In genomic region chr7:112703341-112703740, GRCm38 (mm10) we compare ENCODE assay signal across 24 mouse cellular contexts. TPM values are rescaled to one million over a fixed set of nuclear protein-coding genes. Genes with fewer than 3 reads are reported as not detected.
"Had no signal": no experiment of that assay in that cellular context is flagged by ENCODE, and none has a peak within 500 bp of the region (broad histone marks: within the 10 kb centered on the region; RNA-seq: fewer than 3 reads in every experiment).

No protein-coding gene starts in this region.

- H3K9me3 ChIP-seq: kidney, embryonic 15.5 days; limb, embryonic 12.5 days; limb, embryonic 15.5 days; megakaryocyte, embryonic 14.5 days; midbrain, embryonic 10.5 days; midbrain, embryonic 13.5 days; neural tube, embryonic 13.5 days had no signal

- H3K36me3 ChIP-seq: limb, embryonic 12.5 days; limb, embryonic 15.5 days; midbrain, embryonic 13.5 days; neural tube, embryonic 13.5 days had no signal

- H3K9ac ChIP-seq: kidney, embryonic 15.5 days; limb, embryonic 12.5 days; limb, embryonic 15.5 days; liver, embryonic 14.5 days; liver, postnatal 0 days; lung, embryonic 14.5 days; midbrain, embryonic 13.5 days; neural tube, embryonic 13.5 days had no signal

- H3K27me3 ChIP-seq: kidney, embryonic 15.5 days; limb, embryonic 12.5 days; limb, embryonic 15.5 days; midbrain, embryonic 13.5 days; neural tube, embryonic 13.5 days had no signal

- H3K27ac ChIP-seq: kidney, embryonic 15.5 days; left cerebral cortex, adult 2 months; limb, embryonic 12.5 days; limb, embryonic 15.5 days; liver, embryonic 14.5 days; midbrain, embryonic 10.5 days; midbrain, embryonic 13.5 days; neural tube, embryonic 13.5 days; stomach, postnatal 0 days had no signal

- H3K4me1 ChIP-seq: megakaryocyte, embryonic 14.5 days had no signal

- H3K4me2 ChIP-seq: kidney, embryonic 15.5 days; limb, embryonic 12.5 days; limb, embryonic 15.5 days; liver, embryonic 11.5 days; lung, embryonic 14.5 days; midbrain, embryonic 13.5 days; neural tube, embryonic 13.5 days had no signal

- H3K4me3 ChIP-seq: kidney, embryonic 15.5 days; left cerebral cortex, adult 2 months; limb, embryonic 12.5 days; limb, embryonic 15.5 days; megakaryocyte, embryonic 14.5 days; midbrain, embryonic 10.5 days; midbrain, embryonic 13.5 days; myocyte; neural tube, embryonic 13.5 days had no signal

- DNase-seq: kidney, postnatal 10 days; kidney, postnatal 36 days; layer of hippocampus, postnatal 36 days; liver, postnatal 0 days; lung, embryonic 14.5 days; right cerebral cortex, postnatal 4 days; thymus, adult 2 months; thymus, postnatal 14 days; thymus, postnatal 4 days had no signal

- ATAC-seq: liver, postnatal 0 days; lung, postnatal 0 days; midbrain, embryonic 13.5 days; midbrain, embryonic 16.5 days had no signal

RNA-seq across cellular contexts. Expression of gene Tead1, which starts 24.2 kb away (rescaled TPM):
- total RNA-seq: monocyte, adult 5-6 weeks had no signal
